Mouse (Mus musculus) telencephalon, adult 2 months (tissue): Measurements from ENCODE around the gene Fas.

Experiments
- DNase-seq: peaks from one replicate; pipeline ENCODE4 v3.0.0-alpha.2; 2011; ENCODE audit warnings: low read depth, low spot score

Gene Fas

GRCm38 (mm10) chr19:34284383-34284782, 6.1 kb upstream of the Fas start:
- no peak for DNase-seq

DNA sequence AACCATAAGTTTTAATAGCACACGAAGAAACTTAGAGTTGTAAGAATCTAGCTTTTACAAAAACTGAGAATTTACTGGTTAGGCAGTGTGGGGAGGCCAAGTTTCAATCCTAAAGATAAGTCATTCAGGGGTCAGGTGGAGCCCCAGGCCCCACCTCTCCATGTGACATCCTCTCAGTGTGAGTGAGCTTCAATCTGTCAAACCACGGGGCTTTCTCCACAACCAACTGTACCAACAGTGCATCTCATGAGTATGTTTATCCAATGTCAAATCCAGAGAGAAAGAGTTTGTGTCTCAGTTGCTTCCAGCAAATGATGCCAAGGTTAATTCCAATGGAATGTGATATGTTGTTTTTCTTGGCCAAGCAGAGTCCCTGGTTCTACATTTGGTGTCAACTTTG, 5.6 kb upstream of the Fas start:
- DNase-seq: no peak

- DNase-seq: no peak
These were observed 3.2 kb upstream of the Fas start for GRCm38 (mm10) chr19:34287221-34287620.

DNA sequence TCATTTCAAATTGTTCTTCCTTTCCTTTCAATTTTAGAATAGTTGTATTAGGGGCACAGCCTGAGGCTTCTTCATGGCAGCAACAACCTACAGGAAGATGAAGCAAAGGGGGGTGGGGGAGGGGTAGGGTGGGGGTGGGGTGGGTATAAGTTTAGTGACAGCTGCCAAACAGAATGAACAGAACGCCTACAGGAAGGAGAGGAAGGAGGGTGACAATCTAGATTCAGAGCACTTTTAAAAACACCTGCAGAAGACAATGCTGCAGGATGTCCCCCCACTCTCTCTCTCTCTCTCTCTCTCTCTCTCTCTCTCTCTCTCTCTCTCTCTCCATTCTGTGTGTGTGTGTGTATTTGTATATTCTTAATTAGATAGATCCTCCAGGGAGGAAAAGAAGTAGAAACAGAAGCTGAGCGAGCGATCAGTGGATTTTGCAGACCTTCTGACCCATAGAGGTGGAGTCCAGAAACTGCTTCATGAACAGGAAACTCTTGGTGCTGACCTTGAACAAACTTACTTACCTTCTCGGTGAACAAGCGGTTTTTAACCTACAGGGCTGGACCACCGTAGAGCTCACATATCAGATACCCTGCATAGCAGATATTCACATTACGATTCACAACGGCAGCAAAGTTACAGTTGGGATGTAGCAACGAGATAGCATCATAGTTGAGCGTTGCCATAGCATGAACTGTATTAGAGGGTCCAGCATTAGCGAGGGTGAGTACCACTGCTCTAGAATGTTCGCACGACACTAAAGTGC, 2.6 kb upstream of the Fas start:
- no peak for DNase-seq

GRCm38 (mm10) chr19:34288696-34289095, 1.8 kb upstream of the Fas start:
- DNase-seq: no peak

GRCm38 (mm10) chr19:34290872-34291341, 441 bp downstream of the Fas start:
- DNase-seq: no peak

- DNase-seq: no peak
These were observed 913 bp downstream of the Fas start for GRCm38 (mm10) chr19:34291379-34291778.

DNA sequence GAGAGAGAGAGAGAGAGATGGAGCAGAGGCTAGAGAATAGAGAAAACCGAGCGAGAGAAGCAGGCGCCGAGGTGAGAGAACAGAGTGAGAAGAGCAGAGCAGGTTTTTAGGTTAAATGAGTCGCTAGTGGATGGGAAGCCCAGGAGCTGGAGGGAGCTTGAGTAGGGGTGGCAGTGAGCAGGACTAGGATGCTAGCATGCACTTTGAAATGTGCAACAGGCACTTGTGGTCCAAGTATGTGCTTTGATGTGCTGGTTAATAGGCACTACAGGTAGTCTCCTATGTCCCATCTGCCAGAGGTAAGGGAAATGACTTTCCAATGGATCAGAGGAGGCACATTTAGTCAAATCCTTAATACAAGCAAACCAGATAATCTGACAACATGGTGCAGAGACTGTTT, 1.5 kb downstream of the Fas start:
- DNase-seq: no peak

DNA sequence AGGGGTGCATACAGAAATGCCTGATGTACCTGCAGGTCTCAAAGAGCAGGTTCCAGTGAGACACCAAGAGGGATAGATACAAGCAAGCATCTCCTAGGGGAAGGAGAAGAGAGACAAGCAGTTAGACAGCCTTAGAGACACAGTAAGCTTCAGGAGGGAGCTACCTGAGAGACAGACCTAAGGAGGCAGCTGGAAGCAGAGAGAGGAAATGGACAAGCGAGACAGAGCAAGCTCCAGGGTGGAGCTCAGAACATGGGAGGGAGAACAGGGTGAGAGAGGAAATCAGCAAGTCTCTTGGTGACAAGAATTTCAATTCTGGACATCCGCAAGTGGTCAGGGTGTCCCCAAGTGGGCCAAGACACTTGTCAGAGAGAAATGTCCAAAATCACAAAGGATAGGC, 2.2 kb downstream of the Fas start:
- DNase-seq: no peak

GRCm38 (mm10) chr19:34293376-34293947, 3.0 kb downstream of the Fas start:
- DNase-seq: no peak

GRCm38 (mm10) chr19:34295442-34295841, 5.0 kb downstream of the Fas start:
- no peak for DNase-seq

DNA sequence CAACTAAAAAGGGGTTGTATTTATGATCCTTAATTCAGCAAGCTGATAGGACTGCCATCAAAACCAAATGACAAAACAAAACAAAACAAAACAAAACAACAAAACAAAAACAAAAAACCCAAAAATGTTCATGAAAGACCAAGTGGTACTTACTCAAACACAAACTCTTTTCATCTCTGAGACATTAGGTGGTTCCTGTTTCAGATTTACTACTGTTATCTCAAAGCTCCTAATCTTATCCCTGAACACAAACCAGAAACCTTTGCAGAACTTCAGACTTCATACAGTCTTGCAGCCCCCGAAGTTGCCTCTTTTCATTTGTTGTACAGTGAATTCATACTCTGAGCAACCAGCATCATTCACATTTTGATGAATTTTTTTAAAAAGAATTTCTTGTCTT, 8.1 kb downstream of the Fas start:
- DNase-seq: no peak

DNA sequence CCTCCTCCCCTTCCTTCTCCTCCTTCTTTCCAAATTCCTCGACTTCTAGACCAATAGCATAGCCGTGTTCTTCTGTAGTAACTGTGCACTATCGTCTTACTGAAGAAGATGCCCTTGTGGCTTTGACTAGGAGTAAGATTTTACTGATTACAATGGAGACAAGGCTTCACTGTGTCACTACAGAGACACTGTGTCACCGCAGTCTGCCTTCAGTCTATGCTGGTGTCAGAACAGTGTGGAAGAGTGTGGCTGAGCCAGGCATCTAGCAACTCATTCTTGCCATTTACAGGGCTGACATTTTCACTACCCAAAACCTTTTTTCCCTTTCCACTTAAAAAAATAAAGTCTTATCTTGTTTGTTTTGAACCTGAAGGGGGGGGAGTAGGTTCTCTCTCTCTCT, 8.8 kb downstream of the Fas start:
- no peak for DNase-seq

DNA sequence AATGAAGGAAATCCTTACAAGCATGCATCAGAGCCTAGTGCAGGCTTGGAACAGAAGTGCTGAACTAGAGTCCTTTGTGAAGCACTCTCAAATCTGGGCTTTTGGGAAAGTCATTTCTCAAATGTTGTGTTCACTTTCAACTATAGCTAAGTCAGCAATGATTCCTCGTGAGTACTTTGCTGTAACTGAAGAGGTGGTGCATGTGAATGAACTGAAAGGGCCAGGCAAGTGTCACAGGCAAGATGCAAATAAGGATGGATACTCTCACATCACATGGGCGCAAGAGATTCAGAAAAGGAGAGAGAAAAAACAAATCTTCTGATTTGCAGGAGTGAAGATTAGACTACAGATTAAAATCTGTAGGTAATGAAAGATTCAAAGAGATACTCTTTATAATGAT, 10.0 kb downstream of the Fas start:
- DNase-seq: no peak

- no peak for DNase-seq
These were observed 14.5 kb downstream of the Fas start for GRCm38 (mm10) chr19:34304917-34305316.

DNA sequence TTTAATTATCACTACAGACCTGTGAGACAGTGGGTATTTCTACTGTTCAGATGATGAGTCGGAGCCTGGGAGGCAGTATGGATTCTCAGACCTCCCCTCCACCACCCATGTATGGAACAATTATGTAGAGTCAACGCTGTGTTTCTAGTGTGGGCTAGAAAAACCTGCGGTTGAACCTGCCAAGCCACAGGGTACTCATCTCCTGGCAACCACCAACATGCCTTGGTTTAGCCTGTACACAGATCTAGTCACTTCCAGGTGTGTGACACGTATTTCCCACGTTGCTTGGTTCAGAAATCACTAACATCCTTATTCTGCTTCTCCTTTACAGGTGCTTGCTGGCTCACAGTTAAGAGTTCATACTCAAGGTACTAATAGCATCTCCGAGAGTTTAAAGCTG, 16.3 kb downstream of the Fas start:
- DNase-seq: no peak

DNA sequence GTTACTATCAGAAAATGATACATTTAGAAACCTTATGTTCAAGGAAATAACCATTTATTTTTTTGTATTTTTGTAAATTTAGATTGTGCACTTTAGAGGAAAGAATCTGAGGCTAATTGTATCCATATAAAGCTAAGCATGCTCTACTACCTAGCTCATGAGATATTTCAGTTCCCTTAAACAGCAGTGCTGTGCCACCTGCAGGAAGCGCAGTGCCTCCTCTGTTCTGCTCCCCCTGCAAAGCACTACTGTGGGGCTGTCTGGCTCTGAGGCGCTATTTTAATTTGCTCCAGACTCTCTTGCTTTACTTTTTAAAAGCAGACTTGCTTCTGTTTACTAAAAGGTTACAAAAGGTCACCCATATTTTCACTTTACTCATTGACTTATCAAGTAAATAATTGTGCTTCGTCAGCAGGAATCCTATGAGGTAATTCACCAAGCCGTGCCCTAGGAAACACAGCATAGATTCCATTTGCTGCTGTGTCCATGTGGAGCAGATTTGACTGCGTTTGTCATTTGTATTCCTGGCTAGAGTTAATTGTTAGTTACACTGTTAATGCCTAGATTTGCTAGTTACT, 21.8 kb downstream of the Fas start:
- no peak for DNase-seq

DNA sequence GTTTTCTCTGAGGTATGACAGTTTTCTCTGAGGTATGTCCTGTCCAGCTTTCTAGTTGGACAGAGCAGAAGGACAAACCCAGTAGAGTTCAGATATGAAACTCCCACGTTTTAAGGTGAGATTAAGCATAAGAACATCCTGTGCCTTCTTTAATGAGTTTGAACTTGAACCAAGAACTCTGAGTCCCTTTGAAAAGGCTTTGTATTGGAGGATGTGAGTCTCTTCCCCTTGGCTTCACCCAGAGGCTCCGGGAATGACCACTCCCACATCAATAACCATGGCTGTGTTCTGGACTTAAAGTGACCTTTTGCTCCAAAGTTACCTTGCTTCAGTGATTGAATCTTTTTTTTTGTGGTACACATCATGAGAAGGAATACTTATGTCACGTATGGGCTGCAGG, 37.6 kb downstream of the Fas start:
- DNase-seq: no peak

- peak; percentile 12 for DNase-seq
These were observed 43.8 kb downstream of the Fas start for GRCm38 (mm10) chr19:34334300-34334699.

DNA sequence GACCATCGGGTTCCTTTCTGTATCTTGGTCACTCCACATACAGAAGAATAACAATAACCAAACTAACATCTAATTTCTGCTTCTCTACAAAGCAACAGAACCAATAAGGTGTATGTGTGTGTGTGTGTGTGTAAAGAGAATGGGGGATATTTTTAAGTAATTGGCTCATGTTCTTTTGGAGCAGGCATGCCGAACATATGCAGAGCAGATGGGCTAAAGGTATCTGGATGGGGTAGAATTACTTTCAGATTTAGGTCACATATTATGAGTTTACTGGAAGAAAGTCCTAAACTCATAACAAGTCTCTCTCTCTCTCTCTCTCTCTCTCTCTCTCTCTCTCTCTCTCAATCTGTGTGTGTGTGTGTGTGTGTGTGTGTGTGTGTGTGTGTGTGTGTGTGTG, 54.2 kb downstream of the Fas start:
- no peak for DNase-seq

GRCm38 (mm10) chr19:34345616-34346267, 55.3 kb downstream of the Fas start:
- peak; percentile 21 for DNase-seq

GRCm38 (mm10) chr19:34353291-34353805, 62.9 kb downstream of the Fas start:
- no peak for DNase-seq
